Mouse (Mus musculus) naive thymus-derived CD4-positive, alpha-beta T cell, adult 2 months (primary cell): Measurements from ENCODE around the gene Tmem160.
A peak's percentile ranks its signal among the peaks of the same experiment; 100 is the strongest.

ENCODE experiments used
- DNase-seq: peaks from one replicate; pipeline ENCODE4 v3.0.0-alpha.2; 2011; ENCODE audit warnings: low read depth

The Tmem160 gene

GRCm38 (mm10) chr7:16452587-16453073 is at the start of gene Tmem160:
TSS of gene Tmem160 (plus strand) at chr7:16452779.
- peak; percentile 95 for DNase-seq

GRCm38 (mm10) chr7:16402968-16403948 is 49.3 kb upstream of the Tmem160 start:
- DNase-seq = peak; percentile 55

- no peak for DNase-seq
Measured at GRCm38 (mm10) chr7:16404315-16405072, 48.1 kb upstream of the Tmem160 start.

GRCm38 (mm10) chr7:16405073-16405455 is 47.5 kb upstream of the Tmem160 start:
- peak; percentile 63 for DNase-seq

GRCm38 (mm10) chr7:16405516-16406351 is 46.8 kb upstream of the Tmem160 start:
- peak; percentile 82 for DNase-seq

GRCm38 (mm10) chr7:16406978-16407377 is 45.6 kb upstream of the Tmem160 start:
- peak; percentile 31 for DNase-seq

- DNase-seq = no peak
Measured at GRCm38 (mm10) chr7:16411100-16411499, 41.5 kb upstream of the Tmem160 start.

GRCm38 (mm10) chr7:16412220-16412896 is 40.2 kb upstream of the Tmem160 start:
- no peak for DNase-seq

- DNase-seq = no peak
Measured at GRCm38 (mm10) chr7:16412930-16413329, 39.6 kb upstream of the Tmem160 start.

GRCm38 (mm10) chr7:16415426-16415825 is 37.2 kb upstream of the Tmem160 start:
- no peak for DNase-seq

GRCm38 (mm10) chr7:16417141-16417771 is 35.3 kb upstream of the Tmem160 start:
- no peak for DNase-seq

- DNase-seq = no peak
Measured at GRCm38 (mm10) chr7:16418713-16419112, 33.9 kb upstream of the Tmem160 start.

GRCm38 (mm10) chr7:16420493-16421118 is 32.0 kb upstream of the Tmem160 start:
- no peak for DNase-seq

GRCm38 (mm10) chr7:16422222-16422856 is 30.2 kb upstream of the Tmem160 start:
- DNase-seq = no peak

- no peak for DNase-seq
Measured at GRCm38 (mm10) chr7:16423731-16424130, 28.8 kb upstream of the Tmem160 start.

- DNase-seq = no peak
Measured at GRCm38 (mm10) chr7:16425721-16426120, 26.9 kb upstream of the Tmem160 start.

- peak; percentile 75 for DNase-seq
Measured at GRCm38 (mm10) chr7:16426129-16426729, 26.4 kb upstream of the Tmem160 start.

GRCm38 (mm10) chr7:16433352-16433971 is 19.1 kb upstream of the Tmem160 start:
- no peak for DNase-seq

GRCm38 (mm10) chr7:16435088-16435487 is 17.5 kb upstream of the Tmem160 start:
- no peak for DNase-seq
